Mouse (Mus musculus) neural tube, embryonic 13.5 days (tissue): ENCODE results near the gene Rab10. TPM values are rescaled to one million over a fixed set of nuclear protein-coding genes. Genes with fewer than 3 reads are reported as not detected.

Experiments used
- ATAC-seq: fragments of 200-750 bp; cut with Nextera tagmentation; 2 replicates; pipeline ENCODE4 v1.8.0; 2017; ENCODE audit warnings: low read depth, mild to moderate bottlenecking, moderate TSS enrichment, moderate library complexity
- H3K27ac ChIP-seq: fragments of 300-500 bp; sonication (generic); replicated peaks from 2 replicates; pipeline ENCODE4 v1.5.1; 2015; ENCODE audit warnings: moderate library complexity, mild to moderate bottlenecking, inconsistent platforms
- H3K27me3 ChIP-seq: fragments of 300-500 bp; sonication (generic); 2 replicates; pipeline ENCODE4 v1.6.1; 2015; ENCODE audit warnings: mild to moderate bottlenecking, inconsistent platforms
- H3K36me3 ChIP-seq: fragments of 300-500 bp; sonication (generic); 2 replicates; pipeline ENCODE4 v1.6.1; 2015; ENCODE audit warnings: mild to moderate bottlenecking, inconsistent platforms
- H3K4me1 ChIP-seq: fragments of 300-500 bp; sonication (generic); replicated peaks from 2 replicates; pipeline ENCODE4 v1.6.1; 2015; ENCODE audit warnings: inconsistent platforms
- H3K4me2 ChIP-seq: fragments of 300-500 bp; sonication (generic); 2 replicates; pipeline ENCODE4 v1.6.1; 2015; ENCODE audit warnings: inconsistent platforms, mild to moderate bottlenecking, moderate library complexity
- H3K4me3 ChIP-seq: fragments of 300-500 bp; sonication (generic); 2 replicates; pipeline ENCODE4 v1.5.1; 2015; ENCODE audit warnings: mild to moderate bottlenecking, inconsistent platforms
- H3K9ac ChIP-seq: fragments of 300-500 bp; sonication (generic); 2 replicates; pipeline ENCODE4 v1.6.1; 2015; ENCODE audit warnings: moderate library complexity, mild to moderate bottlenecking, inconsistent platforms
- H3K9me3 ChIP-seq: fragments of 300-500 bp; sonication (generic); 2 replicates; pipeline ENCODE4 v1.6.1; 2016; ENCODE audit warnings: inconsistent platforms
- WGBS: fragments of 180-500 bp; shearing (Covaris S2); methylation state at CpG from one replicate; pipeline ENCODE4 v1.1.7; 2015; 5-methylcytosine and 5-hydroxymethylcytosine counted together
- polyA plus RNA-seq: library from polyadenylated mRNA; unstranded; fragments of >200 nt; fragmentation: Nextera tagmentation; extraction: Ambion mirVana; gene quantifications from 2 replicates; pipeline ENCODE4 v1.2.1, GENCODE M21; 2015

Gene Rab10
- polyA plus RNA-seq, 1 experiment from 2014 or later = 165 TPM

GRCm38 (mm10) chr12:3288440-3288839 is 21.3 kb downstream of the Rab10 start:
- Histone ChIP-seq H3K4me2 (no peak overlapping the region), H3K9ac (no peak overlapping the region), H3K9me3 (peaks cover 11% of the 10 kb centered on the region; the same call in 1 of the 2 replicates), H3K4me1 (no peaks in the 10 kb centered on the region), H3K27ac (no peak overlapping the region), H3K4me3 (no peak overlapping the region), H3K36me3 (peaks cover 13% of the 10 kb centered on the region), H3K27me3 (no peaks in the 10 kb centered on the region)
- WGBS = 90% methylated on average over 1 of the region's 1 CpGs
- no peak for ATAC-seq

- H3K9me3 ChIP-seq = 0 out of 2 replicates have a peak, but pooled peaks cover 6% of the 10 kb centered on the region
- no peak overlapping the region for H3K4me2 ChIP-seq
- peaks cover 4% of the 10 kb centered on the region for H3K36me3 ChIP-seq
- WGBS = 90% methylated on average over 1 of the region's 1 CpGs
- H3K4me3 ChIP-seq = no peak overlapping the region
- H3K4me1 ChIP-seq = no peaks in the 10 kb centered on the region
- no peak overlapping the region for H3K9ac ChIP-seq
- no peak for ATAC-seq
- no peaks in the 10 kb centered on the region for H3K27me3 ChIP-seq
- H3K27ac ChIP-seq = no peak overlapping the region
These were observed 23.9 kb downstream of the Rab10 start for GRCm38 (mm10) chr12:3285919-3286318.

GRCm38 (mm10) chr12:3285377-3285776 is 24.4 kb downstream of the Rab10 start:
- no peaks in the 10 kb centered on the region for H3K27me3 ChIP-seq
- ATAC-seq = no peak

GRCm38 (mm10) chr12:3284463-3284862 is 25.3 kb downstream of the Rab10 start:
- H3K4me2 ChIP-seq = no peak overlapping the region
- WGBS = 98% methylated on average over 2 of the region's 2 CpGs
- no peak for ATAC-seq
- H3K4me3 ChIP-seq = no peak overlapping the region
- no peak overlapping the region for H3K9ac ChIP-seq
- no peaks in the 10 kb centered on the region for H3K36me3 ChIP-seq
- 0 out of 2 replicates have a peak, but pooled peaks cover 6% of the 10 kb centered on the region for H3K9me3 ChIP-seq
- no peak overlapping the region for H3K27ac ChIP-seq
- no peaks in the 10 kb centered on the region for H3K4me1 ChIP-seq
- no peaks in the 10 kb centered on the region for H3K27me3 ChIP-seq

More at GRCm38 (mm10) chr12:3285377-3285776, 24.4 kb downstream of the Rab10 start:
- no peak overlapping the region for H3K9ac ChIP-seq
- H3K4me2 ChIP-seq = no peak overlapping the region
- WGBS = 89% methylated on average over 6 of the region's 6 CpGs
- no peaks in the 10 kb centered on the region for H3K36me3 ChIP-seq
- H3K9me3 ChIP-seq = 0 out of 2 replicates have a peak, but pooled peaks cover 6% of the 10 kb centered on the region
- no peaks in the 10 kb centered on the region for H3K4me1 ChIP-seq
- H3K4me3 ChIP-seq = no peak overlapping the region
- H3K27ac ChIP-seq = no peak overlapping the region

GRCm38 (mm10) chr12:3283829-3284440 is 25.8 kb downstream of the Rab10 start:
- H3K9me3 ChIP-seq = 0 out of 2 replicates have a peak, but pooled peaks cover 6% of the 10 kb centered on the region
- H3K27me3 ChIP-seq = no peaks in the 10 kb centered on the region
- no peaks in the 10 kb centered on the region for H3K4me1 ChIP-seq
- ATAC-seq = no peak
- H3K9ac ChIP-seq = no peak overlapping the region
- no peak overlapping the region for H3K27ac ChIP-seq
- no peak overlapping the region for H3K4me3 ChIP-seq
- no peak overlapping the region for H3K4me2 ChIP-seq
- WGBS = 94% methylated on average over 4 of the region's 4 CpGs
- H3K36me3 ChIP-seq = no peaks in the 10 kb centered on the region

GRCm38 (mm10) chr12:3282954-3283353 is 26.8 kb downstream of the Rab10 start:
- Histone ChIP-seq H3K4me2 (no peak overlapping the region), H3K9ac (no peak overlapping the region), H3K36me3 (no peaks in the 10 kb centered on the region), H3K27me3 (no peaks in the 10 kb centered on the region), H3K27ac (no peak overlapping the region), H3K9me3 (0 out of 2 replicates have a peak, but pooled peaks cover 6% of the 10 kb centered on the region), H3K4me3 (no peak overlapping the region), H3K4me1 (no peaks in the 10 kb centered on the region)
- ATAC-seq = no peak
- 73% methylated on average over 1 of the region's 1 CpGs for WGBS

- H3K36me3 ChIP-seq = no peaks in the 10 kb centered on the region
- H3K4me3 ChIP-seq = no peak overlapping the region
- no peak overlapping the region for H3K9ac ChIP-seq
- H3K27ac ChIP-seq = no peak overlapping the region
- no peak overlapping the region for H3K4me2 ChIP-seq
- no peak for ATAC-seq
- no peaks in the 10 kb centered on the region for H3K27me3 ChIP-seq
- no peaks in the 10 kb centered on the region for H3K4me1 ChIP-seq
- 0 out of 2 replicates have a peak, but pooled peaks cover 5% of the 10 kb centered on the region for H3K9me3 ChIP-seq
- WGBS = 94% methylated on average over 2 of the region's 2 CpGs
These were observed 27.2 kb downstream of the Rab10 start for GRCm38 (mm10) chr12:3282520-3282919.

GRCm38 (mm10) chr12:3278880-3279339 is 30.9 kb downstream of the Rab10 start:
- Histone ChIP-seq H3K4me2 (no peak overlapping the region), H3K27ac (no peak overlapping the region), H3K4me3 (no peak overlapping the region), H3K27me3 (no peaks in the 10 kb centered on the region), H3K36me3 (no peaks in the 10 kb centered on the region), H3K9me3 (no peaks in the 10 kb centered on the region), H3K9ac (no peak overlapping the region), H3K4me1 (no peaks in the 10 kb centered on the region)
- ATAC-seq = no peak
- WGBS = 93% methylated on average over 2 of the region's 2 CpGs

GRCm38 (mm10) chr12:3270818-3271217 is 39.0 kb downstream of the Rab10 start:
- Histone ChIP-seq H3K9ac (no peak overlapping the region), H3K4me1 (no peaks in the 10 kb centered on the region), H3K4me2 (no peak overlapping the region), H3K36me3 (0 out of 2 replicates have a peak, but pooled peaks cover 3% of the 10 kb centered on the region), H3K9me3 (no peaks in the 10 kb centered on the region), H3K4me3 (no peak overlapping the region), H3K27me3 (no peaks in the 10 kb centered on the region), H3K27ac (no peak overlapping the region)
- ATAC-seq = no peak

- H3K9ac ChIP-seq = no peak overlapping the region
- no peaks in the 10 kb centered on the region for H3K9me3 ChIP-seq
- 91% methylated on average over 2 of the region's 2 CpGs for WGBS
- H3K27me3 ChIP-seq = no peaks in the 10 kb centered on the region
- peaks cover 5% of the 10 kb centered on the region; the same call in 1 of the 2 replicates for H3K36me3 ChIP-seq
- no peak for ATAC-seq
- no peaks in the 10 kb centered on the region for H3K4me1 ChIP-seq
- no peak overlapping the region for H3K27ac ChIP-seq
- H3K4me2 ChIP-seq = no peak overlapping the region
- H3K4me3 ChIP-seq = no peak overlapping the region
These were observed 42.4 kb downstream of the Rab10 start for GRCm38 (mm10) chr12:3267397-3267796.

GRCm38 (mm10) chr12:3265188-3265587 is 44.6 kb downstream of the Rab10 start:
- H3K9me3 ChIP-seq = no peaks in the 10 kb centered on the region
- WGBS = 91% methylated on average over 2 of the region's 2 CpGs
- no peak overlapping the region for H3K4me3 ChIP-seq
- no peak overlapping the region for H3K9ac ChIP-seq
- H3K4me1 ChIP-seq = no peaks in the 10 kb centered on the region
- H3K4me2 ChIP-seq = no peak overlapping the region
- ATAC-seq = no peak
- H3K27me3 ChIP-seq = no peaks in the 10 kb centered on the region
- peaks cover 19% of the 10 kb centered on the region for H3K36me3 ChIP-seq
- no peak overlapping the region for H3K27ac ChIP-seq

GRCm38 (mm10) chr12:3264449-3264848 is 45.3 kb downstream of the Rab10 start:
- H3K36me3 ChIP-seq = peaks cover 19% of the 10 kb centered on the region
- H3K9ac ChIP-seq = no peak overlapping the region
- H3K4me3 ChIP-seq = no peak overlapping the region
- no peaks in the 10 kb centered on the region for H3K4me1 ChIP-seq
- H3K9me3 ChIP-seq = no peaks in the 10 kb centered on the region
- no peak overlapping the region for H3K4me2 ChIP-seq
- no peak overlapping the region for H3K27ac ChIP-seq
- WGBS = 78% methylated on average over 2 of the region's 2 CpGs
- H3K27me3 ChIP-seq = no peaks in the 10 kb centered on the region
- ATAC-seq = no peak

GRCm38 (mm10) chr12:3261596-3261995 is 48.2 kb downstream of the Rab10 start:
- Histone ChIP-seq H3K4me3 (no peak overlapping the region), H3K27me3 (no peaks in the 10 kb centered on the region), H3K36me3 (peaks cover 33% of the 10 kb centered on the region), H3K9ac (no peak overlapping the region), H3K4me1 (no peaks in the 10 kb centered on the region), H3K9me3 (no peaks in the 10 kb centered on the region), H3K4me2 (no peak overlapping the region), H3K27ac (no peak overlapping the region)
- no peak for ATAC-seq
- WGBS = 96% methylated on average over 25 of the region's 25 CpGs
